In the genomic region with DNA sequence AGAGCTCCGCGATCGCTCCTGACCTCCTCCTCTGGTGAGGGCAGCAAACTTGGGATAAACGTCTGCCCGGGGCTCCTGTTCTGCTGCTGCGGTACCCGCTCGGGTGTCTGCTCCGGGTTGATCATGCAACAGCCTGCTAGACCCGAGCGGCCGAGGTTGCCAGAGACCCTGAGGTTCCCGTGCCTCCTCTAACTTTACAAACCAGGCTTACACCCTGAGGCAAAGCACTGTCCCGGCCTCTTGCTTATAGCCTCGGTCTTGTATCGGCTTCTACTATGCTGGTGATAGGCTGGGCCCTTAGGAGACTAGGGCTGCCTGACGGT, we compare ENCODE assay signal across 8 mouse cellular contexts. TPM values are rescaled to one million over a fixed set of nuclear protein-coding genes. Genes with fewer than 3 reads are reported as not detected.
DNase-seq lines count a peak whose midpoint lies in the region; ATAC-seq and TF ChIP-seq lines count a peak whose summit lies in the region.

No protein-coding gene starts in this region.

- peak overlapping the region; percentile 61 for H3K4me3 ChIP-seq in lung, embryonic 14.5 days (ENCODE audit: low read depth, low read length)
- peak overlapping the region; percentile 73 for H3K4me3 ChIP-seq in forebrain, embryonic 11.5 days (ENCODE audit: low read depth, low read length)
- H3K4me3 ChIP-seq in limb, embryonic 12.5 days (replicated peaks) = peak overlapping the region; percentile 80
- peak overlapping the region; percentile 77 for H3K4me3 ChIP-seq in neural tube, embryonic 15.5 days (replicated peaks)

- DNase-seq in lung, embryonic 14.5 days = peak; percentile 25
- no peak for DNase-seq in lung, postnatal 10 days
- no peak for DNase-seq in forebrain, embryonic 11.5 days (ENCODE audit: low spot score)
- no peak for DNase-seq in frontal cortex, postnatal 25 days (ENCODE audit: low spot score in 2 of 2)
- DNase-seq in urinary bladder, adult 18-20 months (ENCODE audit: low spot score in 2 of 2) = no peak
- no peak for DNase-seq in frontal cortex, postnatal 36 days (ENCODE audit: low spot score in 2 of 2)

- H3K27ac ChIP-seq in lung, embryonic 14.5 days (ENCODE audit: low read depth) = no peak overlapping the region
- no peak overlapping the region for H3K27ac ChIP-seq in forebrain, embryonic 11.5 days (ENCODE audit: low read depth, low read length)
- no peak overlapping the region for H3K27ac ChIP-seq in limb, embryonic 12.5 days
- H3K27ac ChIP-seq in neural tube, embryonic 15.5 days (replicated peaks) = peak overlapping the region; percentile 80

- peaks cover 28% of the 10 kb centered on the region for H3K27me3 ChIP-seq in lung, embryonic 14.5 days (ENCODE audit: insufficient read depth, low read length)
- H3K27me3 ChIP-seq in forebrain, embryonic 11.5 days (ENCODE audit: control insufficient read depth, insufficient read depth, low read length) = no peaks in the 10 kb centered on the region; the same call in 1 of the 2 replicates
- peaks cover 60% of the 10 kb centered on the region for H3K27me3 ChIP-seq in limb, embryonic 12.5 days
- H3K27me3 ChIP-seq in neural tube, embryonic 15.5 days (replicated peaks) = 0 out of 2 replicates have a peak, but pooled peaks cover 10% of the 10 kb centered on the region

- no peaks in the 10 kb centered on the region for H3K36me3 ChIP-seq in lung, embryonic 14.5 days (ENCODE audit: insufficient read depth)
- no peaks in the 10 kb centered on the region for H3K36me3 ChIP-seq in forebrain, embryonic 11.5 days (ENCODE audit: control insufficient read depth, insufficient read depth, low read length)
- no peaks in the 10 kb centered on the region for H3K36me3 ChIP-seq in limb, embryonic 12.5 days
- no peaks in the 10 kb centered on the region for H3K36me3 ChIP-seq in neural tube, embryonic 15.5 days

- no peaks in the 10 kb centered on the region for H3K9me3 ChIP-seq in lung, embryonic 14.5 days (ENCODE audit: low read depth, low read length)
- H3K9me3 ChIP-seq in forebrain, embryonic 11.5 days (ENCODE audit: control insufficient read depth, low read length) = no peaks in the 10 kb centered on the region
- H3K9me3 ChIP-seq in limb, embryonic 12.5 days = no peaks in the 10 kb centered on the region
- no peaks in the 10 kb centered on the region for H3K9me3 ChIP-seq in neural tube, embryonic 15.5 days (replicated peaks)

- peak overlapping the region; percentile 98 for H3K4me2 ChIP-seq in lung, embryonic 14.5 days
- peak overlapping the region; percentile 96 for H3K4me2 ChIP-seq in forebrain, embryonic 11.5 days (ENCODE audit: low read depth, low read length, severe bottlenecking)
- peak overlapping the region; percentile 99 for H3K4me2 ChIP-seq in limb, embryonic 12.5 days
- peak overlapping the region; percentile 92 for H3K4me2 ChIP-seq in neural tube, embryonic 15.5 days

- H3K4me1 ChIP-seq in lung, embryonic 14.5 days (ENCODE audit: insufficient read depth) = no peaks in the 10 kb centered on the region
- H3K4me1 ChIP-seq in forebrain, embryonic 11.5 days (replicated peaks; ENCODE audit: control insufficient read depth, insufficient read depth, low read length) = peaks cover 13% of the 10 kb centered on the region
- peaks cover 23% of the 10 kb centered on the region for H3K4me1 ChIP-seq in limb, embryonic 12.5 days (replicated peaks)
- peaks cover 57% of the 10 kb centered on the region for H3K4me1 ChIP-seq in neural tube, embryonic 15.5 days

- TF ChIP-seq CTCF in lung, embryonic 14.5 days (IDR thresholded peaks at IDR 0.05; ENCODE audit: low read depth) = no peak

- peak overlapping the region; percentile 54 for H3K9ac ChIP-seq in lung, embryonic 14.5 days
- H3K9ac ChIP-seq in forebrain, embryonic 11.5 days (ENCODE audit: low read length) = peak overlapping the region; percentile 76
- H3K9ac ChIP-seq in limb, embryonic 12.5 days (replicated peaks) = peak overlapping the region; percentile 84
- peak overlapping the region; percentile 92 for H3K9ac ChIP-seq in neural tube, embryonic 15.5 days (replicated peaks)

- ATAC-seq in lung, embryonic 14.5 days (ENCODE audit: insufficient read depth) = no peak
- ATAC-seq in forebrain, embryonic 11.5 days (replicated peaks; ENCODE audit: low FRiP score) = no peak; the same call in 1 of the 2 replicates
- ATAC-seq in limb, embryonic 12.5 days (ENCODE audit: insufficient number of reproducible peaks, insufficient read depth, low FRiP score, low TSS enrichment, low read depth) = no peak
- peak; percentile 12; the same call in 1 of the 2 replicates for ATAC-seq in neural tube, embryonic 15.5 days (ENCODE audit: low FRiP score)

- WGBS in lung, embryonic 14.5 days = 2% methylated on average over 17 of the region's 17 CpGs
- WGBS in forebrain, embryonic 11.5 days = 1% methylated on average over 17 of the region's 17 CpGs
- WGBS in limb, embryonic 12.5 days = under 1% methylated on average over 17 of the region's 17 CpGs
- under 1% methylated on average over 17 of the region's 17 CpGs for WGBS in neural tube, embryonic 15.5 days

RNA-seq across cellular contexts. Expression of a gene that starts 0.8 kb away (rescaled TPM):
- 1.7 and 1.8 TPM in 2 replicates for polyA plus RNA-seq in lung, embryonic 14.5 days (2014; fragmentation: Nextera tagmentation; extraction: Ambion mirVana)
- polyA plus RNA-seq in forebrain, embryonic 11.5 days (2014; fragmentation: Nextera tagmentation; extraction: Ambion mirVana) = 7.2 and 7.8 TPM in 2 replicates
- polyA plus RNA-seq in limb, embryonic 12.5 days (2016; fragmentation: Nextera tagmentation; extraction: Ambion mirVana) = 5.8 TPM in 2 replicates
- 24.0 and 25.2 TPM in 2 replicates for polyA plus RNA-seq in neural tube, embryonic 15.5 days (2015; fragmentation: Nextera tagmentation; extraction: Ambion mirVana)
